Mouse (Mus musculus): Measurements from ENCODE around the gene Trnp1. TPM values are rescaled to one million over a fixed set of nuclear protein-coding genes. Genes with fewer than 3 reads are reported as not detected.
"Not testable (repeated sequence)": the region's sequence is repeated elsewhere in the genome, so short reads cannot be mapped to it uniquely, and the experiment has no call there.

Trnp1 gene
- polyA plus RNA-seq, 1 experiment, result 10.4 TPM

DNA sequence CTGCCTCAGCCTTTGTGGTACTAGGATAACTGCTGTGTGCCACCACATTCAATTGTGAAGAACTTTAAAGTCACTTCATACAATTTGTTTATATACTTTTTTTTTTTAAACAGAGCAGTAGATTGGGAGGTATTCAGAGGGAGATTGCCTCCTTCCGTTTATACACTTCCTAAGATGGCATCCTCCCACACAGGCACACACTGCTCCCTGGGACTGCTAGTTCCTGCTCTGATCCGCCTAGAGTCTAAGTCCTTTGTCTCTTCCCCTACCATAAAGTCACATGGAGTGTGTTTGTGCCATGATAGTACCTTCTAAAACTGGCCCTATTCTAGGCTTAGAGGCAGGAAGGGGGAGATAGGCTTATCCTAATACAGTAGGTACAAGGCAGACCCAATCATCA is 23.2 kb upstream of the Trnp1 start:
- H3K27ac ChIP-seq (ENCODE audit: insufficient read depth, low read length), result no peak overlapping the region
- H3K36me3 ChIP-seq (ENCODE audit: control insufficient read depth, insufficient read depth, low read length, poor library complexity, severe bottlenecking), result no peaks in the 10 kb centered on the region
- no peaks in the 10 kb centered on the region for H3K9me3 ChIP-seq (replicated peaks; ENCODE audit: control insufficient read depth, insufficient read depth, low read length, poor library complexity, severe bottlenecking)
- H3K27me3 ChIP-seq (ENCODE audit: control insufficient read depth, insufficient read depth, low read length, poor library complexity, severe bottlenecking), result no peaks in the 10 kb centered on the region
- H3K4me1 ChIP-seq (ENCODE audit: control insufficient read depth, insufficient read depth, low read length), result peaks cover 1% of the 10 kb centered on the region
- H3K9ac ChIP-seq (ENCODE audit: low read depth, poor library complexity, severe bottlenecking), result no peak overlapping the region
- TF ChIP-seq EP300 (IDR thresholded peaks at IDR 0.05; ENCODE audit: insufficient read depth, low read depth, low read length) (no peak), POLR2A (IDR thresholded peaks at IDR 0.05; ENCODE audit: insufficient read depth, low read length) (no peak), CTCF (IDR thresholded peaks at IDR 0.05; ENCODE audit: low read depth, low read length) (no peak)
- no peak overlapping the region for H3K4me3 ChIP-seq (ENCODE audit: low read depth, low read length)

DNA sequence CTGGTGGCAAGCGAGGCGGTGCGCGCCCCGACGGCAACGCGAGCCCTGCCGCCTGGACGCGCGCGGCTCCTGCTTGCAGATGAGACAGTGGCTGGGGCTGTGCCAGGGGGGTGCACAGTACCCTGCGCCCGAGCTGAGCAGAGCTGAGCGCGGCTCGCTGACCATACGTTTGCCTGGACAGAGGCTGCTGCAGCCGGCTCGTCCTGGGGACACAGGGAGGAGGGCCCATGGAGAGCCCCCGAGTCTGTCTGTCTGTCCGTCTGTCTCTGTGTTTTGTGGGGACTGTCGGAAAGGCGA is 21.0 kb upstream of the Trnp1 start:
- H3K27ac ChIP-seq (ENCODE audit: insufficient read depth, low read length), result no peak overlapping the region
- peak overlapping the region; percentile 82 for H3K9ac ChIP-seq (ENCODE audit: low read depth, poor library complexity, severe bottlenecking)
- no peaks in the 10 kb centered on the region for H3K36me3 ChIP-seq (ENCODE audit: control insufficient read depth, insufficient read depth, low read length, poor library complexity, severe bottlenecking)

DNA sequence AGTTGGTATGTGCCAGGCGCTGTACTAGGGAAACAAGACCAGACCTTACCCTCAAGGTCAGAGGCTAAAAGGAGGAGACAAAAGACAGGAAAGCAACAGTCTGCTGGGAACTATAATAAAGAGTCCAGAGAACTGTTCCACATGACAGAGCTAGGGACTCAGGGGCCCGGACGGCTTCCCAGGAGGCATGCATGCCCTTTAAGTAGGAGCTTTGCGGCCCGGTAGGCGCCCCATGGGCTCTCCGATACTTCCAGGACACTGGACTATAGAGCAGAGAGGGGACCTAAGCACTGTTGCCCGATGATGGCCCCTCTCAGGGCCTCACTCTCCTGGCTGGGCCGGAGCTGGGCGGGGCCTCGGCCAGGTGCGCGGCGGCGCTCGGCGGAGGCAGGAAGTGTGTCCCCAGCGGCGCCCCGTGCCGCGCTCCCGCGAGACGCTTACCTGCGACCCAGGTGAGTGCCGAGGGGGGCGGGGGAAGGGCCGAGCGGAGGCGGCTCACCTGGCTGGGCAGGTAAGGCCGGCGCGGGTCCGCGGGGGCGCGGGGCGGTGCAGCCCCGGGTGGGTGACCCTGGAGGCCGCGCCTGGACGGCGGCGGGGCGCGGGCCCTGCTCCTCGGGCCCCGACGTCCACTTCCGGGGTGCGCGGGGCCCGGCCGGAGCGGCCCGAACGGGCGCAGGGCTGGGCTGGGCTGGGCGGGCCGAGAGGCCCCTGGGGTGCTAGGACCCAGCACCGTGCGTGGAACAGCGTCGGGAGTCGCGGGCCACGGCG is 20.4 kb upstream of the Trnp1 start, which contains the start of gene Kdf1:
Gene Kdf1, plus strand, starts transcription at position 363 of the 768 bp plus-strand sequence.
- Histone ChIP-seq H3K27ac (ENCODE audit: insufficient read depth, low read length) (no peak within 1 kb of the TSS), H3K4me1 (ENCODE audit: control insufficient read depth, insufficient read depth, low read length) (peaks cover 1% of the 10 kb centered on the region), H3K9me3 (replicated peaks; ENCODE audit: control insufficient read depth, insufficient read depth, low read length, poor library complexity, severe bottlenecking) (no peaks in the 10 kb centered on the region), H3K9ac (ENCODE audit: low read depth, poor library complexity, severe bottlenecking) (peak within 1 kb of the TSS; percentile 82), H3K4me3 (ENCODE audit: low read depth, low read length) (peak within 1 kb of the TSS; percentile 78), H3K27me3 (ENCODE audit: control insufficient read depth, insufficient read depth, low read length, poor library complexity, severe bottlenecking) (no peaks in the 10 kb centered on the region), H3K36me3 (ENCODE audit: control insufficient read depth, insufficient read depth, low read length, poor library complexity, severe bottlenecking) (no peaks in the 10 kb centered on the region)
- TF ChIP-seq POLR2A (IDR thresholded peaks at IDR 0.05; ENCODE audit: insufficient read depth, low read length) (no peak), CTCF (IDR thresholded peaks at IDR 0.05; ENCODE audit: low read depth, low read length) (no peak), EP300 (IDR thresholded peaks at IDR 0.05; ENCODE audit: insufficient read depth, low read depth, low read length) (no peak)

More for the DNA sequence above, 21.0 kb upstream of the Trnp1 start:
- Histone ChIP-seq H3K9me3 (replicated peaks; ENCODE audit: control insufficient read depth, insufficient read depth, low read length, poor library complexity, severe bottlenecking) (no peaks in the 10 kb centered on the region), H3K27me3 (ENCODE audit: control insufficient read depth, insufficient read depth, low read length, poor library complexity, severe bottlenecking) (no peaks in the 10 kb centered on the region), H3K4me3 (ENCODE audit: low read depth, low read length) (peak overlapping the region; percentile 78), H3K4me1 (ENCODE audit: control insufficient read depth, insufficient read depth, low read length) (peaks cover 1% of the 10 kb centered on the region)
- no peak for TF ChIP-seq POLR2A (IDR thresholded peaks at IDR 0.05; ENCODE audit: insufficient read depth, low read length)
- no peak for TF ChIP-seq EP300 (IDR thresholded peaks at IDR 0.05; ENCODE audit: insufficient read depth, low read depth, low read length)
- no peak for TF ChIP-seq CTCF (IDR thresholded peaks at IDR 0.05; ENCODE audit: low read depth, low read length)

DNA sequence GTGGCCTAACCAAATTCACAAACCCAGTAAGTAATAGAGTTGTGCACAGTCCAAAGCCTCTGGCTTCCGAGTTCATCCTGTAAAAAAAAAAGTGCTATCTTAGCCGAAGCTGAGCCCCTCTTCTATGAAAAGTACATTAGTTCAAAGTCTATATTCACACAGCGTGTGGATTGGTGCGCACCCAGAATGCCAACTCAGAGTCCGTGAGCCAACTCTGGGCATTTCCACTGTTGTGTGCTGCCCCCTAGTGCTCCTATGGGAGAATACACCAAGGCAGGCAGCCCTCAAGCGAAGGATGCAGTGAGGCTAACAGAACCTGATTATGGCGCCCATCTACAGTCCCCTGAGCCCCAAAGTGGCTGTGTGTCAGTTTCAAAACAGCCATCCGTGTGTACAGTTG is 14.6 kb upstream of the Trnp1 start:
- Histone ChIP-seq H3K9ac (ENCODE audit: low read depth, poor library complexity, severe bottlenecking) (no peak overlapping the region), H3K27me3 (ENCODE audit: control insufficient read depth, insufficient read depth, low read length, poor library complexity, severe bottlenecking) (no peaks in the 10 kb centered on the region), H3K36me3 (ENCODE audit: control insufficient read depth, insufficient read depth, low read length, poor library complexity, severe bottlenecking) (no peaks in the 10 kb centered on the region), H3K9me3 (replicated peaks; ENCODE audit: control insufficient read depth, insufficient read depth, low read length, poor library complexity, severe bottlenecking) (no peaks in the 10 kb centered on the region), H3K27ac (ENCODE audit: insufficient read depth, low read length) (no peak overlapping the region), H3K4me3 (ENCODE audit: low read depth, low read length) (no peak overlapping the region), H3K4me1 (ENCODE audit: control insufficient read depth, insufficient read depth, low read length) (no peaks in the 10 kb centered on the region)
- TF ChIP-seq POLR2A (IDR thresholded peaks at IDR 0.05; ENCODE audit: insufficient read depth, low read length), result no peak
- no peak for TF ChIP-seq EP300 (IDR thresholded peaks at IDR 0.05; ENCODE audit: insufficient read depth, low read depth, low read length)
- peak; percentile 93 for TF ChIP-seq CTCF (IDR thresholded peaks at IDR 0.05; ENCODE audit: low read depth, low read length)

DNA sequence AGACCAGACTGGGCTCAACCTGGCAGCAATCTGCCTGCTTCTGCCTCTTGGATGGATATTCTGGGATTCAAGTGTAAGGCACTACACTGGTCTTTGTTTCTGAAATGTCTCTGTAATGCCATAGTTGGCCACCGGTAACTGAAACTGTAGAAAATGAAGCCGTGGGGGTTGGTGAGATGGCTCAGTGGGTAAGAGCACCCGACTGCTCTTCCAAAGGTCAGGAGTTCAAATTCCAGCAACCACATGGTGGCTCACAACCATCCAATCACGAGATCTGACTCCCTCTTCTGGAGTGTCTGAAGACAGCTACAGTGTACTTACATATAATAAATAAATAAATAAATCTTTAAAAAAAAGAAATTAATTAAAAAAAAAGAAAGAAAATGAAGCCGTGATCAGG is 14.2 kb upstream of the Trnp1 start:
- H3K36me3 ChIP-seq (ENCODE audit: control insufficient read depth, insufficient read depth, low read length, poor library complexity, severe bottlenecking); H3K9me3 ChIP-seq (replicated peaks; ENCODE audit: control insufficient read depth, insufficient read depth, low read length, poor library complexity, severe bottlenecking); H3K9ac ChIP-seq (ENCODE audit: low read depth, poor library complexity, severe bottlenecking); H3K27ac ChIP-seq (ENCODE audit: insufficient read depth, low read length); H3K27me3 ChIP-seq (ENCODE audit: control insufficient read depth, insufficient read depth, low read length, poor library complexity, severe bottlenecking); H3K4me3 ChIP-seq (ENCODE audit: low read depth, low read length); H3K4me1 ChIP-seq (ENCODE audit: control insufficient read depth, insufficient read depth, low read length): not testable (repeated sequence)

DNA sequence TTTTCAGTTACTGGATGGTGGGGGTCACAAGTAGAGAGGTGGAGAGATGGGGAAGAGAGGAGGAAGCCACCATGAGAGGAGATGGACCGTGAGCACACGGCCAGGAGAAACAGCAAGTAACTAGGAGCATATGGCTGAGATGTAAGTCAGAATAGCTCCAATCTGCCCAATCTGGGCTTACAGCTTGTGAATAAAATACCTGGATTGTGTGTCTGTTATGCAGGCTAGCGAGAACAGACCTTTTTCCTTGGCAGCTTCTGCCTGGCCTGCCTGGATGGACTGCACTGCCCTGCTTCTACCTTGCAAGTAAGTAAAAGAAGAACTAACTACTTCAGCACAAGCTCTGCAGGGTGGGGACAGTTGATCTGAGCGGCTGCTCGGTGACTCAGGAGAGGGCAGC is 12.7 kb upstream of the Trnp1 start:
- H3K27ac ChIP-seq (ENCODE audit: insufficient read depth, low read length), result no peak overlapping the region
- H3K36me3 ChIP-seq (ENCODE audit: control insufficient read depth, insufficient read depth, low read length, poor library complexity, severe bottlenecking), result no peaks in the 10 kb centered on the region
- no peaks in the 10 kb centered on the region for H3K4me1 ChIP-seq (ENCODE audit: control insufficient read depth, insufficient read depth, low read length)
- H3K4me3 ChIP-seq (ENCODE audit: low read depth, low read length), result no peak overlapping the region
- H3K9me3 ChIP-seq (replicated peaks; ENCODE audit: control insufficient read depth, insufficient read depth, low read length, poor library complexity, severe bottlenecking), result no peaks in the 10 kb centered on the region
- TF ChIP-seq CTCF (IDR thresholded peaks at IDR 0.05; ENCODE audit: low read depth, low read length) (no peak), POLR2A (IDR thresholded peaks at IDR 0.05; ENCODE audit: insufficient read depth, low read length) (no peak), EP300 (IDR thresholded peaks at IDR 0.05; ENCODE audit: insufficient read depth, low read depth, low read length) (no peak)
- H3K27me3 ChIP-seq (ENCODE audit: control insufficient read depth, insufficient read depth, low read length, poor library complexity, severe bottlenecking), result no peaks in the 10 kb centered on the region
- no peak overlapping the region for H3K9ac ChIP-seq (ENCODE audit: low read depth, poor library complexity, severe bottlenecking)
